Mouse (Mus musculus): Measurements from ENCODE around the gene Zfp687. TPM values are rescaled to one million over a fixed set of nuclear protein-coding genes. Genes with fewer than 3 reads are reported as not detected.
"Not testable (repeated sequence)": the region's sequence is repeated elsewhere in the genome, so short reads cannot be mapped to it uniquely, and the experiment has no call there.

Zfp687 gene
- polyA plus RNA-seq, 1 experiment from 2014 or later: 17.2 TPM

GRCm38 (mm10) chr3:95025202-95025601 lies 10.0 kb upstream of the Zfp687 start:
- H3K4me3 ChIP-seq (ENCODE audit: low read depth, low read length): no peak overlapping the region
- H3K4me2 ChIP-seq (ENCODE audit: low read depth, low read length): no peak overlapping the region
- no peaks in the 10 kb centered on the region for H3K4me1 ChIP-seq (ENCODE audit: control insufficient read depth, insufficient read depth, low read length)
- H3K27me3 ChIP-seq (ENCODE audit: control insufficient read depth, insufficient read depth, low read length): no peaks in the 10 kb centered on the region
- H3K36me3 ChIP-seq (ENCODE audit: control insufficient read depth, insufficient read depth, low read length): no peaks in the 10 kb centered on the region
- H3K27ac ChIP-seq (ENCODE audit: low read depth, low read length): no peak overlapping the region
- no peaks in the 10 kb centered on the region for H3K9me3 ChIP-seq (ENCODE audit: control insufficient read depth, low read length)
- H3K9ac ChIP-seq (replicated peaks; ENCODE audit: low read depth, low read length): no peak overlapping the region
- WGBS: 32% methylated on average over 5 of the region's 5 CpGs
- ATAC-seq (ENCODE audit: low read depth): no peak

- 18% methylated on average over 11 of the region's 11 CpGs for WGBS
- Histone ChIP-seq H3K4me2 (ENCODE audit: low read depth, low read length) (no peak overlapping the region), H3K9me3 (ENCODE audit: control insufficient read depth, low read length) (no peaks in the 10 kb centered on the region), H3K27me3 (ENCODE audit: control insufficient read depth, insufficient read depth, low read length) (no peaks in the 10 kb centered on the region), H3K4me3 (ENCODE audit: low read depth, low read length) (no peak overlapping the region), H3K4me1 (ENCODE audit: control insufficient read depth, insufficient read depth, low read length) (no peaks in the 10 kb centered on the region), H3K9ac (replicated peaks; ENCODE audit: low read depth, low read length) (no peak overlapping the region), H3K36me3 (ENCODE audit: control insufficient read depth, insufficient read depth, low read length) (no peaks in the 10 kb centered on the region), H3K27ac (ENCODE audit: low read depth, low read length) (no peak overlapping the region)
- ATAC-seq (ENCODE audit: low read depth): no peak
Observed at GRCm38 (mm10) chr3:95024551-95024950, 9.3 kb upstream of the Zfp687 start.

- not testable (repeated sequence) for H3K27me3 ChIP-seq (ENCODE audit: control insufficient read depth, insufficient read depth, low read length); H3K4me3 ChIP-seq (ENCODE audit: low read depth, low read length); H3K36me3 ChIP-seq (ENCODE audit: control insufficient read depth, insufficient read depth, low read length); H3K4me1 ChIP-seq (ENCODE audit: control insufficient read depth, insufficient read depth, low read length); H3K4me2 ChIP-seq (ENCODE audit: low read depth, low read length); H3K27ac ChIP-seq (ENCODE audit: low read depth, low read length); ATAC-seq (ENCODE audit: low read depth); H3K9me3 ChIP-seq (ENCODE audit: control insufficient read depth, low read length); H3K9ac ChIP-seq (replicated peaks; ENCODE audit: low read depth, low read length)
- WGBS: 93% methylated on average over 5 of the region's 5 CpGs
Observed at GRCm38 (mm10) chr3:95020956-95021355, 5.7 kb upstream of the Zfp687 start.

- 80% methylated on average over 2 of the region's 2 CpGs for WGBS
- H3K4me3 ChIP-seq (ENCODE audit: low read depth, low read length): no peak overlapping the region
- H3K36me3 ChIP-seq (ENCODE audit: control insufficient read depth, insufficient read depth, low read length): no peaks in the 10 kb centered on the region
- no peak overlapping the region for H3K9ac ChIP-seq (replicated peaks; ENCODE audit: low read depth, low read length)
- no peak for ATAC-seq (ENCODE audit: low read depth)
- no peaks in the 10 kb centered on the region for H3K27me3 ChIP-seq (ENCODE audit: control insufficient read depth, insufficient read depth, low read length)
- H3K9me3 ChIP-seq (ENCODE audit: control insufficient read depth, low read length): no peaks in the 10 kb centered on the region
- H3K27ac ChIP-seq (ENCODE audit: low read depth, low read length): no peak overlapping the region
- H3K4me1 ChIP-seq (ENCODE audit: control insufficient read depth, insufficient read depth, low read length): peaks cover 15% of the 10 kb centered on the region
- no peak overlapping the region for H3K4me2 ChIP-seq (ENCODE audit: low read depth, low read length)
Observed at GRCm38 (mm10) chr3:95018741-95019140, 3.5 kb upstream of the Zfp687 start.

- peak overlapping the region; percentile 62 for H3K9ac ChIP-seq (replicated peaks; ENCODE audit: low read depth, low read length)
- H3K27me3 ChIP-seq (ENCODE audit: control insufficient read depth, insufficient read depth, low read length): no peaks in the 10 kb centered on the region
- no peak for ATAC-seq (ENCODE audit: low read depth)
- peak overlapping the region; percentile 66 for H3K4me3 ChIP-seq (ENCODE audit: low read depth, low read length)
- H3K27ac ChIP-seq (ENCODE audit: low read depth, low read length): peak overlapping the region; percentile 91
- H3K4me1 ChIP-seq (ENCODE audit: control insufficient read depth, insufficient read depth, low read length): peaks cover 22% of the 10 kb centered on the region
- peak overlapping the region; percentile 78 for H3K4me2 ChIP-seq (ENCODE audit: low read depth, low read length)
- peaks cover 6% of the 10 kb centered on the region for H3K36me3 ChIP-seq (ENCODE audit: control insufficient read depth, insufficient read depth, low read length)
- no peaks in the 10 kb centered on the region for H3K9me3 ChIP-seq (ENCODE audit: control insufficient read depth, low read length)
- 2% methylated on average over 21 of the region's 21 CpGs for WGBS
Observed at GRCm38 (mm10) chr3:95016532-95017056, 1.3 kb upstream of the Zfp687 start.

GRCm38 (mm10) chr3:95015891-95016531 lies 763 bp upstream of the Zfp687 start:
- peak; percentile 81 for ATAC-seq (ENCODE audit: low read depth)
- Histone ChIP-seq H3K27me3 (ENCODE audit: control insufficient read depth, insufficient read depth, low read length) (no peaks in the 10 kb centered on the region), H3K9me3 (ENCODE audit: control insufficient read depth, low read length) (no peaks in the 10 kb centered on the region), H3K36me3 (ENCODE audit: control insufficient read depth, insufficient read depth, low read length) (peaks cover 11% of the 10 kb centered on the region), H3K4me2 (ENCODE audit: low read depth, low read length) (peak overlapping the region; percentile 78), H3K4me3 (ENCODE audit: low read depth, low read length) (peak overlapping the region; percentile 66), H3K27ac (ENCODE audit: low read depth, low read length) (peak overlapping the region; percentile 91), H3K9ac (replicated peaks; ENCODE audit: low read depth, low read length) (peak overlapping the region; percentile 62), H3K4me1 (ENCODE audit: control insufficient read depth, insufficient read depth, low read length) (peaks cover 22% of the 10 kb centered on the region)
- WGBS: under 1% methylated on average over 40 of the region's 40 CpGs

GRCm38 (mm10) chr3:95014428-95015151 lies 658 bp downstream of the Zfp687 start:
- Histone ChIP-seq H3K4me1 (ENCODE audit: control insufficient read depth, insufficient read depth, low read length) (peaks cover 22% of the 10 kb centered on the region), H3K9ac (replicated peaks; ENCODE audit: low read depth, low read length) (peak overlapping the region; percentile 63), H3K4me3 (ENCODE audit: low read depth, low read length) (peak overlapping the region; percentile 66), H3K27me3 (ENCODE audit: control insufficient read depth, insufficient read depth, low read length) (no peaks in the 10 kb centered on the region), H3K36me3 (ENCODE audit: control insufficient read depth, insufficient read depth, low read length) (peaks cover 21% of the 10 kb centered on the region), H3K27ac (ENCODE audit: low read depth, low read length) (peak overlapping the region; percentile 91), H3K9me3 (ENCODE audit: control insufficient read depth, low read length) (no peaks in the 10 kb centered on the region), H3K4me2 (ENCODE audit: low read depth, low read length) (peak overlapping the region; percentile 97)
- WGBS: under 1% methylated on average over 41 of the region's 44 CpGs
- ATAC-seq (ENCODE audit: low read depth): peak; percentile 13; the same call in 1 of the 2 replicates

GRCm38 (mm10) chr3:95013699-95014427 lies 1.4 kb downstream of the Zfp687 start:
- no peaks in the 10 kb centered on the region for H3K9me3 ChIP-seq (ENCODE audit: control insufficient read depth, low read length)
- peak overlapping the region; percentile 66 for H3K4me3 ChIP-seq (ENCODE audit: low read depth, low read length)
- no peaks in the 10 kb centered on the region for H3K27me3 ChIP-seq (ENCODE audit: control insufficient read depth, insufficient read depth, low read length)
- H3K27ac ChIP-seq (ENCODE audit: low read depth, low read length): no peak overlapping the region
- H3K4me1 ChIP-seq (ENCODE audit: control insufficient read depth, insufficient read depth, low read length): peaks cover 22% of the 10 kb centered on the region
- H3K36me3 ChIP-seq (ENCODE audit: control insufficient read depth, insufficient read depth, low read length): peaks cover 24% of the 10 kb centered on the region
- ATAC-seq (ENCODE audit: low read depth): no peak
- 14% methylated on average over 13 of the region's 13 CpGs for WGBS
- H3K4me2 ChIP-seq (ENCODE audit: low read depth, low read length): peak overlapping the region; percentile 97
- H3K9ac ChIP-seq (replicated peaks; ENCODE audit: low read depth, low read length): peak overlapping the region; percentile 63
